Mouse (Mus musculus): ENCODE measurements around the gene Gm11437. TPM values are rescaled to one million over a fixed set of nuclear protein-coding genes. Genes with fewer than 3 reads are reported as not detected.

The Gm11437 gene
- total RNA-seq, 2 experiments from 2014 or later = not detected

DNA sequence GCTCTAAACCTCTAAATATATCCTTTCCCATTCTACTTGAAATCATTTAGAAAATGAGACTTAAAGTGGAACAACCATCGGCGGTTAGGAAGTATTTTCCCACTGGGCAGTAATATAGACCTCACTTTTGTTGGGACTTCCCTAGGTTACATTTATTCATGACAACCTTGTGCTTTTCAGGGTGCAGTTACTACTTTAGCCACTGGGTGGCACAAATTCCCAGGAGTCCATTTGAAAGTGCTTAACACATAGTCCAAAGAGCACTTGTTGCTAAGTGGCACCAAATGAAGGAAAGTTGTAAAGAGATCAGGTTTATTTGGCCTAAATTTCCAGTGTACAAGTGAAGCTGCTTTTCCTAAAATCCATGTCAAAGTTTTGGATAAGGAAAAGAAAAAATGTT lies 25.5 kb downstream of the Gm11437 start:
- DNase-seq = peak in 1 of 2 experiments; percentile 32

GRCm38 (mm10) chr11:84136453-84136852 lies 30.8 kb downstream of the Gm11437 start:
- no peak for DNase-seq

- DNase-seq = no peak
Observed at GRCm38 (mm10) chr11:84134331-84134860, 32.9 kb downstream of the Gm11437 start.

DNA sequence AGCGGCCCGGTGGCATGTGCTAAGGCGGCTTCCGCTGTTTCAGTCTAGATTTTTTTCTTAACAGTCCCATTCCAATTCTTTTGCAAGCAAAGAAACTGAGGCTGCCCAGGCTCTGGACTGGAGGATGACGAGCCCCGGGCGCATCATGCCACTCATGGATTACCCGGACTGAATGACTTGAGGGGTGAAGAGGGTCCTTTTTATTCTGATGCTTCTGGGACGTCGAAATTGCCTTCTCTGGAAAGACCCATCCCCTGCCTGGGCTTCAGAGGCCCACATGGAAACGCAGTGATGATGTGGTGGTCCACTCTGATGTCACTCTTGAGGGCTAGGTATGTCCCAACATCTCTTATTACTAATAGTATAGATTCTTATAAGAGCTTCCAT lies 37.5 kb downstream of the Gm11437 start:
- no peak for DNase-seq

DNA sequence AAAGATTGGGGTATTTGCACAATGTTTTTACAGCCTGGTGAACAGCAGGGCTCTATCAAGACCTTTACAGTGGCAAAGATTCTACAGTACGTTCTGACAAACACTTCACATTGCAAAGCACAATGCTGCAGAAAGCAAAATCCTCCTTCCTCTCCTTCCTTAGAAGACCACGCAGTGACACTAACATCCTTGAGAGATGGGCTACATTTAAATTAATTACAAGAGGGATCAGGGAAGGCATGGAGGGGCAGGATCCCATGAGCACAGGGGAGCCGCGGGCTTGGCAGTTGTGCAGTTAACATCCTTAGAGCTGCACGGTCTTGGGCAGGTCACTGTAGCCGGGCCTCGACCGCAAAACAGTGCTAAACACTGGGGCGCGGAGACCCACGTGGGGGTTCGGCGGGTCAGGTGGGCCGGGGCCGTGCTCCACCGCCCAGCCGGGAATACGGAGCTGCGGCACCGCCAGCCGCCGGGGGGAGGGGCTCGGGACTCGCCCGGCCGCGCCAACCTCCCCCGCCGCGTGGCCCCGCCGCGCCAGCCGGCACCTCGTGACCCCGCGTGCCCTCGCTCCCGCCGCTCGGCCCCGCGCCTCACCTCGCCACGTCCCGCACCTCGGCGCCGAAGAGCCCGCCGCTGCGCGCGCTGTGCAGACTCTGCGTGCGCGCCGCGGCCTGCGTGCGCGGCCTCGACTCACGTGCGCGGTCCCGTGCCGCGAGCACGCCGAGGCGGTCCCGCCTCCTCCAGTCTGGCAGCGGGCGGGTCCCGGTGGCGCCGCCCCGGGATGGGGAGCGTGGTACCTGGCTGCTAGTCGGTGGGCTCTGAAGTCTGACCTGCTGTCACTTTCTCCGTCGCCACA lies 38.1 kb downstream of the Gm11437 start, which contains the start of the genes Tada2a and Acaca:
TSS of gene Tada2a (minus strand) at position 658 of the 856 bp plus-strand sequence.
TSS of gene Acaca (plus strand) at position 730 of the 856 bp plus-strand sequence.
- peak; percentile 81 to 83 for DNase-seq

DNA sequence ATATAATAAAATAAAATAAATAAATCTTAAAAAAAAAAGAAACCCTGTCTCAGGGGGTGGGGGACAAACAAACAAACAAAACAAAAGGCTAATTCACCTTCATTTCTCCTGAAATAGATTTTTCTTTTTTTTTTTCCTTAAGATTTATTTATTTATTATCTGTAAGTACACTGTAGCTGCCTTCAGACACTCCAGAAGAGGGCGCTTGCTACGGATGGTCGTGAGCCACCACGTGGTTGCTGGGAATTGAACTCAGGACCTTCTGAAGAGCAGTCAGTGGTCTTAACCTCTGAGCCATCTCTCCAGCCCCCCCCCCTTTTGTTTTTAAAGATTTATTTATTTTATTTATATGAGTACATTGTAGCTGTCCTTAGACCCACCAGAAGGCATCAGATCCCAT lies 39.3 kb downstream of the Gm11437 start:
- no peak for DNase-seq

DNA sequence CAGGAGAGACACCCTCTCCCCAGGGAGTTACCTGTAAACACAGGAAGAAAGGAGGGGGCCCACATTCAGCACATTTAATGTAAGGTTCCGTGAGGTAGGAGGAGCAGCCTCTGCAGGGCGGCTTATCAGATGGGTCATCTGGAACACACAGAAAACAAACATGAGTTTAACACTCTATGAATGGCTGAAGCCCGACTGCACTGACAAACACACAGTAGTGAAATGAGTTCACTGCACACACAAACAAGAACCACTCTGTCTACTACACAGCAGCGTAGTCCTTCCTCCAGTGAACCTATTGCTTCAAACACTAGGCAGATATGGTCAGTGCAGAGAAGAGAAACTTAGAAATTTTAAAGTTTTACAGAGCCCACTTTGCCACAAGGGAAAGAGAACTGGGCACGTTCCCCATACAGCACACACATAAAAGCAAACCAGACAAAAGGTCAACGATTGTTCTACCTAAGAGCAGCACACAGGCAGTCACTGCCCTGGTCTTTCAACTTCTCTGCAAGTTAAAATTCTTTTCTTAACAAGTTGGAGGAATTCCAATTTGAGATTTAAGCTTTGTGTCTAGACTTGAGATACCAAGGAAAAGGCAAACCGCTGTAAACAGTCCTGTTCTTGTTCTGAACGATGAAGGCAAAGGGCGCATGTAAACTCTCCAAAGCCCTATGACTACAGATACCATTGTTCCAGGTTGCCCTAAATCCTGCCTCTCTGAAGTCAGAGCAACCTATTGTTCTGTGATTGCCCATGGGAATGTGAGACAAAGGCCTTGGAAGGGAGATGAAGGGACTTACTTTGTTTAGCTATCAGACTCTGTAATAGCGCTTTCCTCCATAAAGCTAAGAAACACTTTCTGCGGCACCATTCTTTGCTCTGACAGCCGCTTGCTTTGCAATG lies 46.0 kb downstream of the Gm11437 start:
- no peak for DNase-seq

GRCm38 (mm10) chr11:84117431-84117830 lies 49.8 kb downstream of the Gm11437 start:
- no peak for DNase-seq

GRCm38 (mm10) chr11:84116221-84116620 lies 51.1 kb downstream of the Gm11437 start:
- no peak for DNase-seq

DNA sequence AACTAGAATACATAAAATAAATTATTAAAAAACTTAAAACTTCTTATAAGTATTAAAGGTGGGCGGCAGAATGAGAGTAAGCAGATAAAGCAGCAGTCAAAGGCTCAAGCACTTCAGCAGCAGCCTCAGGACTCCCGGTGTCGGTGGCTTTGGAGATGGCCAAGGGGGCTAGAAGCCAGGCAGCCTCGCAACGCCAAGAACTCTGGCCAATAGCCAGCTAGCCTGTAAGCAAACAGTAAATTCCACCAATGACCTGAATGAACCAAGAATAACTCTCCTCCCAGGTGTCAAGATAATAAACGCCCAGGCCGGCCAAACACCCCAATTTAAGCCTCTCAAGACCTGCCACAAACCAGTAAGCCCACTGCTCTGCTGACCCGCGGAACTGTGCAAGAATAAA lies 51.6 kb downstream of the Gm11437 start:
- DNase-seq = no peak

- DNase-seq = no peak
Observed at GRCm38 (mm10) chr11:84113623-84114022, 53.7 kb downstream of the Gm11437 start.

DNA sequence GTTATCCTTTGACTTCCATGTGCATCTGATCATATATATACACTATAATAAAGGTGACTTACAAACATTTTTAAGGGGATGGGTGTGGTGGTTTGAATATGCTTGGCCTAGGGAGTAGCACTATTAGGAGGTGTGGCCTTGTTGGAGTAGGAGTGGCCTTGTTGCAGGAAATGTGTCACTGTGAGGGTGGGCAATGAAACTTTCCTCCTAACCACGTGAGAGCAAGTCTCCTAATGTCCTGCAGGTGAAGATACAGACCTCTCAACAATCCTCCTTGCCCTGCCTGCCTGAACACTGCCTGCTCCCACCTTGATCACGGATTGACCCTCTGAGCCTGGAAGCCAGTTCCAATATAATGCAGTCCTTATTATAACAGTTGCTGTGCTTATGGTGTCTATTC lies 60.1 kb downstream of the Gm11437 start:
- DNase-seq = no peak

- no peak for DNase-seq
Observed at GRCm38 (mm10) chr11:84104036-84104435, 63.2 kb downstream of the Gm11437 start.

DNA sequence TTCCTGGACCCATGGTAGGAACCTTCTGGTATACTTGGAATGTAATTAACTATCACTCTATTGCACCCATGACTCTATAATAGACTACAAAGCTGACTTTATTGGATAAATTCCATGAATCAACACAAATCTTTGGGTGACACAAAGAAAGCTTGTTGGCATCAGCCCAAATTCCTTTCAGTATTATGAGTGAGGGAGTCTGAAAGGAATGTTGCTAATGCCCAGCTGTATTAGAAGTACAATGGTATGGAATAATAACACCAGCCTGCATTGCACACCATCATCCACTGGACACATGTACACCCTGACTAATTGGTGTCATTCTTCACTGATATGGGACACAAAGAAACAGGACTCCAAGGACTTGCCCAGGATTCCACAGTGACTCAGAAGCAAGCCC lies 66.1 kb downstream of the Gm11437 start:
- DNase-seq = no peak

Other genes starting within 250 kb of the Gm11437 start
- gene Ddx52, start 225.4 kb downstream of the Gm11437 start, total RNA-seq (2021) = 10 to 100 TPM; 13.8 to 14.2 TPM
- gene Synrg, start 203.0 kb downstream of the Gm11437 start, total RNA-seq (2021) = 10 to 100 TPM; 64.5 to 72.8 TPM
- 10 to 100 TPM; 30.2 to 34.3 TPM for gene Dusp14, start 98.2 kb downstream of the Gm11437 start, total RNA-seq (2021)
- gene Tada2a, start 37.9 kb downstream of the Gm11437 start, total RNA-seq (2021) = 10 to 100 TPM; 28.6 to 32.9 TPM
- 10 to 100 TPM; 71.1 to 73.3 TPM for gene Acaca, start 37.8 kb downstream of the Gm11437 start, total RNA-seq (2021)

Measured in layer of hippocampus, postnatal 36 days (tissue).